Mouse (Mus musculus): ENCODE results near the gene Naxd. TPM values are rescaled to one million over a fixed set of nuclear protein-coding genes. Genes with fewer than 3 reads are reported as not detected.
A peak's percentile ranks its signal among the peaks of the same experiment; 100 is the strongest.

Gene Naxd
- total and polyA plus RNA-seq, 2 experiments from 2014 or later = 115 to 125 TPM

DNA sequence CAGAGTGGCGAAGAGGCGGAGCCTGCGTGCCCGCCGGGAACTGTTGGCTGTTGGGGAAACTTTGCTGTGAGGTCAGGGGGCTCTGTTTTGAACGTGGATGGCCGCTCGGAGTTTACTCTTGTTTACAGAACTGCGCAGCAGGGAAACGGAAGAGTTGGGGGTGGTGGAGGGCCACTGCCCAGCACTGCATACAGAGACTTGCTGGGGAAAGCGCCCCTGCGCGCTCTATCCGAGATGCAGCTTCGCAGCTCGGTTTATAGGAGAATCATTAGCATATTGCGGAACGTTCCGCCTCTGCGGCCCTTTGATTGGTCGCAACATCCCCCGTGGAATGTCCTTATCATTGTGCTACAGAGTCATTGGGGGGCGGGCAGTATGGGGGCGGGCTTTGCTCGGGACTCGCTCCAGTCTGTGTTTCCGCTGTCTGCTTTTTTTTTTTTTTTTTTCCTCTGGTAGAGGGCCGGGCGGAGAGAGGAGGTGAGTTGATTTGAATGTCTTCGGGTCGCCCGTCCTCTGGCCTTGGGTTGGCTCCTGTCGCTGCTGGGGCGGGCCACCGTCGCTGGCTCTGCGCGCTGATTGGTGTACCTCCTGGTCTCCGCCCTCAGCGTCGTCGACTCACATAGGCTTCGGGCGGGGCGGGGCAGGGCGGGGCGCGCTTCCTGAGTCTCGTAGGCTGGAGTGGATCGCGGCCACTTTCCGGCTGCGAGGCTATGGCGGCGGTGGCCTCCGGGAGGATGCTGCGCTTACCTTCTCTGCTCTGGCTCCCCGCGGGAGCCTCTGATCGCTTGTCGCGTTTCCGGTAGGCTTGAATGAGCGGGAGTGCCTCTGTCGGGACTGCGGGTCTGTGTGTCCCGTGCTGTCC lies 60.7 kb downstream of the Naxd start:
- Histone ChIP-seq H3K4me3 (ENCODE audit: low read length) (peak overlapping the region; percentile 92), H3K9ac (replicated peaks; ENCODE audit: low read length) (peak overlapping the region; percentile 88), H3K4me1 (ENCODE audit: insufficient read depth, low read length) (peaks cover 13% of the 10 kb centered on the region), H3K27me3 (ENCODE audit: insufficient read depth, low read length) (no peaks in the 10 kb centered on the region), H3K9me3 (ENCODE audit: low read length) (no peaks in the 10 kb centered on the region), H3K27ac (peak overlapping the region; percentile 97), H3K36me3 (ENCODE audit: insufficient read depth, low read length) (peaks cover 9% of the 10 kb centered on the region), H3K4me2 (ENCODE audit: low read depth, low read length) (peak overlapping the region; percentile 82)
- DNase-seq (ENCODE audit: low spot score) (peak; percentile 98), ATAC-seq (peak; percentile 85)
- TF ChIP-seq CTCF (IDR thresholded peaks at IDR 0.05; ENCODE audit: low read depth) = no peak
- WGBS = under 1% methylated on average over 66 of the region's 67 CpGs

DNA sequence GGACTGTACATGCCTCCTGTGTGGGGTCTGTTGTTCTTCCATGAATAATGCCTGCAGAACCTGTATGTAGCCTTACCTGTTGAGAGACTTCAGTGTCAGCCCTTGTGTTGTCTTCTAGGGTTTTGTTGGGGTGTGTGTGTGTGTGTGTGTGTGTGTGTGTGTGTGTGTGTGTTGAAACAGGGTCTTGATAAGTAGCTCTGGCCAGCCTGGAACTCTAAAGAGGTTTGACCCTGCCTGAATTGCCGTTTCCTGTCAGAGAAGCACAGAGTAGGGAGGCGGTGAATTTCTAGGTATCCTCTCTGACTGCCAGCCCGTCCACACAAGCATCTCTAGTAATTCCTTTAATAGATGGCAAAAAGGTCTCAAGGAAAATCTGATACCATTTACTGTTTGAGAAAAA lies 62.2 kb downstream of the Naxd start:
- Histone ChIP-seq H3K36me3 (ENCODE audit: insufficient read depth, low read length) (peaks cover 9% of the 10 kb centered on the region), H3K4me2 (ENCODE audit: low read depth, low read length) (0 out of 2 replicates have a peak overlapping the region, but pooled peaks have one; percentile 82), H3K9me3 (ENCODE audit: low read length) (no peaks in the 10 kb centered on the region), H3K27ac (no peak overlapping the region), H3K4me1 (ENCODE audit: insufficient read depth, low read length) (peaks cover 10% of the 10 kb centered on the region), H3K9ac (replicated peaks; ENCODE audit: low read length) (no peak overlapping the region), H3K4me3 (ENCODE audit: low read length) (no peak overlapping the region), H3K27me3 (ENCODE audit: insufficient read depth, low read length) (no peaks in the 10 kb centered on the region)
- ATAC-seq = no peak
- 80% methylated on average over 3 of the region's 3 CpGs for WGBS
- no peak for DNase-seq (ENCODE audit: low spot score)
- no peak for TF ChIP-seq CTCF (IDR thresholded peaks at IDR 0.05; ENCODE audit: low read depth)

DNA sequence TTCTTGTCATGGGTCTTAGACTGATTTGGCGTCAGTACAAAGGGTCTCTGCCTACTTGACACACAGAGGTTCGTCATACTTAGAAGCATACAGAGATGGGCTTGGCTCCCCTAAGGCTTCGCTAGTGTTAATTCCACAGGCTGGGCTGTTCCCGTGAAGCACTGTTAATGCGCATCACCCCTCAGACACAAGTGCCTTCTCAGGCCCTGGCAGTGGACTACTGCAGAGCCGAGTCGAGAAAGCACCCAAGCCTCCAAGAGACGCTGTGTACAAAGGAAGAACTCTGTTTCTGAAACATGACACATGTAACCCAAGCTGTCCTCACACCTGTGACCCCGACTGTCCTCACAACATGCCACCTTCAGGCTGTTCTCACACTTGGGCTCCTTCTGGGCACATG lies 62.9 kb downstream of the Naxd start:
- Histone ChIP-seq H3K9me3 (ENCODE audit: low read length) (no peaks in the 10 kb centered on the region), H3K4me3 (ENCODE audit: low read length) (no peak overlapping the region), H3K9ac (replicated peaks; ENCODE audit: low read length) (no peak overlapping the region), H3K4me1 (ENCODE audit: insufficient read depth, low read length) (peaks cover 7% of the 10 kb centered on the region), H3K4me2 (ENCODE audit: low read depth, low read length) (no peak overlapping the region), H3K36me3 (ENCODE audit: insufficient read depth, low read length) (peaks cover 9% of the 10 kb centered on the region), H3K27ac (no peak overlapping the region), H3K27me3 (ENCODE audit: insufficient read depth, low read length) (no peaks in the 10 kb centered on the region)
- DNase-seq (ENCODE audit: low spot score) (no peak), ATAC-seq (no peak)
- TF ChIP-seq CTCF (IDR thresholded peaks at IDR 0.05; ENCODE audit: low read depth) = no peak
- 67% methylated on average over 9 of the region's 9 CpGs for WGBS

DNA sequence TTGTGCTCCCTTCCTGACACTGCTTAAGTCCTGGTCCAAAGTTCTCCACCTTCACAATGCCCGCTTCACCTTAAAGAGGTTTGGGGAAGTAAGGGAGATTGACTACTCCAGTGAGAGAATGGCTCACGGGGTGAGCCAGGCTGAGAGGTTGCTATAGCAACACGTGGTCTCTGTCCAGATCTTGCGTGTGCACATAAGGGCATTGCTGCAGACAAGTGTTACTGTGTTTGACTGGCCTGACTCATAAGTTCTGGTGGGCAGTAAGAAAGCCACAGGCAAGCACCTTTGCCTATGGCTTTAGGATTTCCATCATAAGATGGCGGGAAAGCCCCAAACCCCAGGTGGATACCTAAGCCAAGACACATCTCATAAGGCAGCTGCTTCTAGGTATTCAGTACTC lies 66.9 kb downstream of the Naxd start:
- Histone ChIP-seq H3K4me1 (ENCODE audit: insufficient read depth, low read length) (peaks cover under 1% of the 10 kb centered on the region; the same call in 1 of the 2 replicates), H3K9ac (replicated peaks; ENCODE audit: low read length) (no peak overlapping the region), H3K9me3 (ENCODE audit: low read length) (no peaks in the 10 kb centered on the region), H3K4me2 (ENCODE audit: low read depth, low read length) (no peak overlapping the region), H3K27me3 (ENCODE audit: insufficient read depth, low read length) (no peaks in the 10 kb centered on the region), H3K27ac (no peak overlapping the region), H3K36me3 (ENCODE audit: insufficient read depth, low read length) (peaks cover 9% of the 10 kb centered on the region), H3K4me3 (ENCODE audit: low read length) (no peak overlapping the region)
- no peak for TF ChIP-seq CTCF (IDR thresholded peaks at IDR 0.05; ENCODE audit: low read depth)
- ATAC-seq = no peak
- DNase-seq (ENCODE audit: low spot score) = no peak
- WGBS = 70% methylated on average over 5 of the region's 5 CpGs

Other genes starting within 250 kb of the Naxd start
- 76.6 and 95.8 TPM in 2 replicates for gene Col4a2, start 184.7 kb upstream of the Naxd start, total RNA-seq (2014; rRNA removed)
- gene Col4a2, start 184.7 kb upstream of the Naxd start, polyA plus RNA-seq (2015; fragmentation: Nextera tagmentation; extraction: Ambion mirVana) = 26.5 and 27.8 TPM in 2 replicates
- gene Col4a1, start 184.7 kb upstream of the Naxd start, total RNA-seq (2014; rRNA removed) = 203 and 254 TPM in 2 replicates
- 46.4 and 55.6 TPM in 2 replicates for gene Col4a1, start 184.7 kb upstream of the Naxd start, polyA plus RNA-seq (2015; fragmentation: Nextera tagmentation; extraction: Ambion mirVana)
- 0.58 and 4.7 TPM in 2 replicates for gene Rab20, start 18.8 kb upstream of the Naxd start, total RNA-seq (2014; rRNA removed)
- gene Rab20, start 18.8 kb upstream of the Naxd start, polyA plus RNA-seq (2015; fragmentation: Nextera tagmentation; extraction: Ambion mirVana) = 2.2 and 3.1 TPM in 2 replicates
- gene Cars2, start 53.3 kb downstream of the Naxd start, total RNA-seq (2014; rRNA removed) = 42.6 and 58.0 TPM in 2 replicates
- 19.3 and 20.7 TPM in 2 replicates for gene Cars2, start 53.3 kb downstream of the Naxd start, polyA plus RNA-seq (2015; fragmentation: Nextera tagmentation; extraction: Ambion mirVana)
- gene Ing1, start 58.1 kb downstream of the Naxd start, total RNA-seq (2014; rRNA removed) = 12.5 and 19.0 TPM in 2 replicates
- 36.7 and 38.3 TPM in 2 replicates for gene Ing1, start 58.1 kb downstream of the Naxd start, polyA plus RNA-seq (2015; fragmentation: Nextera tagmentation; extraction: Ambion mirVana)
- gene Ankrd10, start 138.3 kb downstream of the Naxd start, total RNA-seq (2014; rRNA removed) = 108 and 127 TPM in 2 replicates
- gene Ankrd10, start 138.3 kb downstream of the Naxd start, polyA plus RNA-seq (2015; fragmentation: Nextera tagmentation; extraction: Ambion mirVana) = 62.6 and 66.2 TPM in 2 replicates
- not detected in 2 replicates for gene 1700016D06Rik, start 203.6 kb downstream of the Naxd start, total RNA-seq (2014; rRNA removed)
- gene 1700016D06Rik, start 203.6 kb downstream of the Naxd start, polyA plus RNA-seq (2015; fragmentation: Nextera tagmentation; extraction: Ambion mirVana) = 0.82 TPM in 1 of 2 replicates, not detected in the other
- gene Arhgef7, start 230.2 kb downstream of the Naxd start, total RNA-seq (2014; rRNA removed) = 101 and 105 TPM in 2 replicates
- gene Arhgef7, start 230.2 kb downstream of the Naxd start, polyA plus RNA-seq (2015; fragmentation: Nextera tagmentation; extraction: Ambion mirVana) = 49.7 and 53.9 TPM in 2 replicates

Measured in hindbrain, postnatal 0 days (tissue).